Mouse (Mus musculus): Measurements from ENCODE around the gene Tdrkh. TPM values are rescaled to one million over a fixed set of nuclear protein-coding genes. Genes with fewer than 3 reads are reported as not detected.

Gene Tdrkh
- polyA plus RNA-seq, 1 experiment = 17.7 TPM

DNA sequence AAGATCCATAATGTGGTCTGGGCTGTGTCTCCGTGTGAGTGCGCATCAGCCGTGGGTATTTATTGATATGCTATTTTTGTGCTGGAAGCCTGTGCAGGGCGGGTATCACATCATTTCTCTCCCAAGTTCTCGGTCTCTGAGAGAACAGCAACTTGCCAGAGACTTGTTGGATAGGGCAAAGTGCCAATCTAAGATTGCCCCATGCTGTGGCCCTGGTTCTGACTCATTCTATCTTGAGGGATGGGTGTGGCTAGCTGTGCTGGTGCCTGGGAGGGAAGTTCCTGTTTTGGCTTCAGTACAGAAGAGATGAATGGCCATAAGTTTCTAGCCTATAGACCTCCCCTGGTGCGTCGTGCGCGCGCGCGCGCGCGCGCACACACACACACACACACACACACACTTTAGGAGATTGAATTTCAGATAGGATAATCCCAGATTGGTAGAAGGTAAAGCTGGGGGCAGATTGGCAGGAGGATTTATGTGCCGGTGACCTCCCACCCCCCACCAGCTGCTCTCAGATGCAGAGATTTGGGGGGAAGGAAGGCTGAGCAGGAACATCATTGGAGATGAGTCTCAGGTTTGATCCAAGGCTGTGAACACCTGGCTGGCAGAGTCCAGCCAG lies 69.8 kb downstream of the Tdrkh start:
- peak overlapping the region; percentile 2; the same call in 1 of the 2 replicates for H3K4me3 ChIP-seq (ENCODE audit: insufficient read depth, low read length)
- H3K27ac ChIP-seq (ENCODE audit: insufficient read depth, low read depth, low read length) = peak overlapping the region; percentile 81
- H3K4me1 ChIP-seq (ENCODE audit: control insufficient read depth, insufficient read depth, low read length) = peaks cover 39% of the 10 kb centered on the region
- TF ChIP-seq CTCF (IDR thresholded peaks at IDR 0.05; ENCODE audit: low read depth, low read length) (no peak), POLR2A (IDR thresholded peaks at IDR 0.05; ENCODE audit: borderline replicate concordance, low read depth, low read length) (no peak)

DNA sequence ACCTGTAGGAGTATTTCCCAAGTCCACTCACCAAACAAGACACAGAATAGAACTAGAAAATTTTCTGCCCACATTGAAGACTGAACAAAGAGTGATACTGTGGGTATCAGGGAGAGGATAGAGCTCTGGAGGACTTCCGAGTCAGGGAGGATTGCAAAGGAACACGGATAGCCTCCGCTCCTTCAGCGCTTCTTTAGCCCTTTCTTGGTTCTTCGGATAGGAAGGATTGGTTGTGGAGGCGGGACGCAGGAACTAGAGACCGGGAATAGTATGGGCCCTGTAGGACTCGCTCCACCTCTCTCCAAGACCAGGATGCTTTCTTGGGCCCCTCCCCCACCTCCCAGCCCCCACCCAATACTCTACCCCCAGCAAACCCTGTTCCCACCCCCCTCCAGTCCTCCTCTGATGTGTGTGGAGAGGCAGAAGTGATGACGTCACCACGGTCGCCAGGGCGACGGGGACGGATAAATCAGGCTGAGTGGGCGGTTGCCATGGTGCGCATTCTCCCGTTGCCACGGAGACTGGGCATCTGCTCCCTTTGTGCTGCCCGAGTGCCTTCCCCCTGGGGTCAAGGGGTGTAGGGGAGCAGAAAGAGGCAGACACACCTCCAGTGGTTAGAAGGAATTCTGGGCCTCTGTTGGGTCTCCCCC lies 70.8 kb downstream of the Tdrkh start:
- H3K27ac ChIP-seq (ENCODE audit: insufficient read depth, low read depth, low read length) = peak overlapping the region; percentile 81
- TF ChIP-seq CTCF (IDR thresholded peaks at IDR 0.05; ENCODE audit: low read depth, low read length) (no peak), POLR2A (IDR thresholded peaks at IDR 0.05; ENCODE audit: borderline replicate concordance, low read depth, low read length) (no peak)
- H3K4me1 ChIP-seq (ENCODE audit: control insufficient read depth, insufficient read depth, low read length) = peaks cover 48% of the 10 kb centered on the region
- H3K4me3 ChIP-seq (ENCODE audit: insufficient read depth, low read length) = no peak overlapping the region

Other genes with a start within 250 kb of the Tdrkh start
- not detected in 2 replicates for gene Gm10696, start 235.1 kb upstream of the Tdrkh start, polyA plus RNA-seq (2012; ENCODE audit: insufficient read depth, insufficient read length, missing spikeins)
- not detected in 2 replicates for gene Gm5286, start 216.6 kb upstream of the Tdrkh start, polyA plus RNA-seq (2012; ENCODE audit: insufficient read depth, insufficient read length, missing spikeins)
- not detected in 2 replicates for gene Gm4778, start 149.2 kb upstream of the Tdrkh start, polyA plus RNA-seq (2012; ENCODE audit: insufficient read depth, insufficient read length, missing spikeins)
- 3.8 and 4.1 TPM in 2 replicates for gene Them4, start 103.2 kb upstream of the Tdrkh start, polyA plus RNA-seq (2012; ENCODE audit: insufficient read depth, insufficient read length, missing spikeins)
- gene Them5, start 71.2 kb upstream of the Tdrkh start, polyA plus RNA-seq (2012; ENCODE audit: insufficient read depth, insufficient read length, missing spikeins) = not detected in 2 replicates
- gene C2cd4d, start 50.8 kb upstream of the Tdrkh start, polyA plus RNA-seq (2012; ENCODE audit: insufficient read depth, insufficient read length, missing spikeins) = not detected in 2 replicates
- gene Rorc, start 40.5 kb upstream of the Tdrkh start, polyA plus RNA-seq (2012; ENCODE audit: insufficient read depth, insufficient read length, missing spikeins) = not detected in 2 replicates
- gene Lingo4, start 14.8 kb upstream of the Tdrkh start, polyA plus RNA-seq (2012; ENCODE audit: insufficient read depth, insufficient read length, missing spikeins) = not detected in 2 replicates
- gene Mrpl9, start 30.0 kb downstream of the Tdrkh start, polyA plus RNA-seq (2012; ENCODE audit: insufficient read depth, insufficient read length, missing spikeins) = 33.4 and 34.0 TPM in 2 replicates
- gene Oaz3, start 30.6 kb downstream of the Tdrkh start, polyA plus RNA-seq (2012; ENCODE audit: insufficient read depth, insufficient read length, missing spikeins) = 2.1 TPM in 1 of 2 replicates, not detected in the other
- 0.59 TPM in 1 of 2 replicates, not detected in the other for gene Celf3, start 65.0 kb downstream of the Tdrkh start, polyA plus RNA-seq (2012; ENCODE audit: insufficient read depth, insufficient read length, missing spikeins)
- gene Riiad1, start 67.1 kb downstream of the Tdrkh start, polyA plus RNA-seq (2012; ENCODE audit: insufficient read depth, insufficient read length, missing spikeins) = 9.0 and 9.5 TPM in 2 replicates
- 52.4 and 56.8 TPM in 2 replicates for gene Snx27, start 169.4 kb downstream of the Tdrkh start, polyA plus RNA-seq (2012; ENCODE audit: insufficient read depth, insufficient read length, missing spikeins)
- not detected in 2 replicates for gene Gm10972, start 229.8 kb downstream of the Tdrkh start, polyA plus RNA-seq (2012; ENCODE audit: insufficient read depth, insufficient read length, missing spikeins)
- gene Tuft1, start 245.6 kb downstream of the Tdrkh start, polyA plus RNA-seq (2012; ENCODE audit: insufficient read depth, insufficient read length, missing spikeins) = 6.2 and 6.7 TPM in 2 replicates